Mouse (Mus musculus): ENCODE measurements at regions not wholly inside any gene's neighbourhood (a gene's known extent, or its start where the extent isn't known, plus 50 kb on each side); places are given as distances from the start of the nearest gene placed in this dataset.

GRCm38 (mm10) chrX:126693131-126693805 is 122.4 kb downstream of the 4932411N23Rik start:
- in situ Hi-C loops (cut with MboI, MseI): loop anchor here (5.0 to 25.0 kb wide), 4 partner anchors 59 to 1706 kb away; no protein-coding TSS in a partner anchor

- in situ Hi-C loops (cut with MboI, MseI): loop anchor here (5.0 to 25.0 kb wide), 4 partner anchors 61 to 1704 kb away; no protein-coding TSS in a partner anchor
Observed at GRCm38 (mm10) chrX:126690828-126691227, 124.8 kb downstream of the 4932411N23Rik start.

GRCm38 (mm10) chrX:126685020-126685419 is 130.6 kb downstream of the 4932411N23Rik start:
- in situ Hi-C loops (cut with MboI, MseI): loop anchor here in 1 of 2 experiments (25.0 kb wide), 1 partner anchor 1698 kb away; no protein-coding TSS in a partner anchor

GRCm38 (mm10) chrX:126655737-126656136 is 159.9 kb downstream of the 4932411N23Rik start:
- in situ Hi-C loops (cut with MboI, MseI): loop anchor here in 1 of 2 experiments (25.0 kb wide), 1 partner anchor 1568 kb away; no protein-coding TSS in a partner anchor

All from T-helper 17 cell (primary cell).